Mouse (Mus musculus) granulocyte monocyte progenitor cell, adult 5-6 weeks (primary cell): ENCODE data around the gene Taz. TPM values are rescaled to one million over a fixed set of nuclear protein-coding genes. Genes with fewer than 3 reads are reported as not detected.

Experiments used
- ATAC-seq: replicated peaks from 2 replicates; pipeline ENCODE4 v1.8.0; 2016; ENCODE audit warnings: mild to moderate bottlenecking, moderate TSS enrichment, inconsistent platforms; ENCODE audit not compliant: poor library complexity, severe bottlenecking
- total RNA-seq, 2 experiments: library from RNA; stranded (forward) in 1 of 2; stranded (reverse) in 1 of 2; fragments of 200-712, 200-1000 nt in 1 of 2; fragments of >200 nt in 1 of 2; fragmentation: Nextera tagmentation in 1 of 2; gene quantifications; 2 replicates each; pipeline ENCODE4 v1.2.3; 2014 to 2017

Gene Taz
- total RNA-seq, 2 experiments from 2014 or later = 29.2 to 41.0 TPM

- peak; percentile 9 for ATAC-seq
These were observed 8.0 kb upstream of the Taz start for GRCm38 (mm10) chrX:74273422-74274322.

- ATAC-seq = peak; percentile 51
These were observed 3.8 kb upstream of the Taz start for GRCm38 (mm10) chrX:74277916-74278315.

GRCm38 (mm10) chrX:74281041-74281731, 526 bp upstream of the Taz start:
- ATAC-seq = no peak

GRCm38 (mm10) chrX:74282395-74283091, 831 bp downstream of the Taz start:
- ATAC-seq = peak; percentile 74

GRCm38 (mm10) chrX:74283092-74283437, 1.4 kb downstream of the Taz start:
- 0 out of 2 replicates have a peak, but pooled peaks have one; percentile 5 for ATAC-seq

- ATAC-seq = no peak
These were observed 11.7 kb downstream of the Taz start for GRCm38 (mm10) chrX:74293431-74293830.

- ATAC-seq = peak; percentile 98
These were observed 15.1 kb downstream of the Taz start, which contains the start of gene Atp6ap1 for GRCm38 (mm10) chrX:74296538-74297448. TSS of gene Atp6ap1 (plus strand) at chrX:74297097.

- ATAC-seq = no peak
These were observed 16.6 kb downstream of the Taz start for GRCm38 (mm10) chrX:74298348-74298747.

GRCm38 (mm10) chrX:74299721-74300120, 18.0 kb downstream of the Taz start:
- peak; percentile 60 for ATAC-seq

- ATAC-seq = peak; percentile 88
These were observed 23.4 kb downstream of the Taz start, which contains the start of gene Gdi1 for GRCm38 (mm10) chrX:74304867-74305700. TSS of gene Gdi1 (plus strand) at chrX:74304998.

- peak; percentile 96 for ATAC-seq
These were observed 31.1 kb downstream of the Taz start, which contains the start of gene Fam50a for GRCm38 (mm10) chrX:74312540-74313464. TSS of gene Fam50a (plus strand) at chrX:74313033.

GRCm38 (mm10) chrX:74328725-74329161, 47.0 kb downstream of the Taz start, which contains the start of gene Plxna3:
TSS of gene Plxna3 (plus strand) at chrX:74329066.
- ATAC-seq = peak; percentile 94

- ATAC-seq = no peak
These were observed 47.5 kb downstream of the Taz start for GRCm38 (mm10) chrX:74329215-74329671.

- ATAC-seq = no peak
These were observed 48.6 kb downstream of the Taz start for GRCm38 (mm10) chrX:74330166-74330930.
